Mouse (Mus musculus): ENCODE data around the gene 4930432M17Rik.

Gene 4930432M17Rik

DNA sequence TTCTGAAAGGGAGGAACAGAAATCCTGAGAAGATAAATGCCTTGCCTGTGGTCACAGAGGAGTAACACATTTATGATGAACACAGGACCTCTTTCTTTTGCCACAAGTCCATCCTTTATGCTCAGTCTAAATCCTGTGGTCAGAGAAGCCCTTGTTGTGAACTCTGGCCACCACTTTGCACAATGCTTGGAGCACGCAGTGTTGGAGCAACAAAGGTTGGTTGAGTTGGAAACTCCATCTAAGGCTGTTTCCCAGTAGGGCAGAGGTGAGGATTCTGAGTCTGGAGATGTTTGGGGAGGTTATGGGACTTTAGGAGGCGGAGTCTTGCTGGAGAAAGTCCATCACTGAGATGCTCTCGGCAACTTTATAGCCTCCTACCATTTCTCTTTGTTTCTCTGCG is 36.5 kb downstream of the 4930432M17Rik start:
- no peak for DNase-seq (ENCODE audit: low read depth, low spot score)

DNA sequence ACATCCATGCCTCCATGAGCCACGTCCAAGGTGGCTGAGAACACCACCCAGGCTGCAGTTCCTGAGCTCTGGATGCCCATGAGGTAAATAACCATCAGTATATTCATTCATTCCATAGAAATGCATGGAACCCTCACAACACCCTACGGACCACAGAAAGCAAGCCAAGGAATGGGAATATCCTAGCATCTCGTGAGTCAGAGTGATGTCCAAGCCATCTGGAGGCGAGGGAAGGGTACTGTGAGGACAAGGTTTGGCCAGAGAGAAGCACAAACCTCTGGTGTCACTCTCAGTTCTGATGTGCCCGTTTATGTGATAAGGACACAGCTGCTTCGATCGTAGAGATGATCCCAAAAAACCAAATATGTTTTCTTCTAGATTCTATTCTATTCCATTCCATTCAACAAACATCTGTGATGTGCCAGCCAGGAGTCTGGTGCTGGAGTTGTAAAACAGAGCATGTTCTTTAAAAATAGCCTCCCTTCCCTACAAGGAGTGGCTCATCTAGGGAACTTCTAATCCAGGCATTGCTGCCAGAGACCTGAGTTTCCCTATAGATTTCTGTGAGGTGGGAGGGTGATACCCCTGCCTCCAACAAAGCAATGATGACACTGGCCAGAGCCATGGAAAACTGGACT is 40.5 kb downstream of the 4930432M17Rik start:
- DNase-seq (ENCODE audit: low read depth, low spot score): no peak

DNA sequence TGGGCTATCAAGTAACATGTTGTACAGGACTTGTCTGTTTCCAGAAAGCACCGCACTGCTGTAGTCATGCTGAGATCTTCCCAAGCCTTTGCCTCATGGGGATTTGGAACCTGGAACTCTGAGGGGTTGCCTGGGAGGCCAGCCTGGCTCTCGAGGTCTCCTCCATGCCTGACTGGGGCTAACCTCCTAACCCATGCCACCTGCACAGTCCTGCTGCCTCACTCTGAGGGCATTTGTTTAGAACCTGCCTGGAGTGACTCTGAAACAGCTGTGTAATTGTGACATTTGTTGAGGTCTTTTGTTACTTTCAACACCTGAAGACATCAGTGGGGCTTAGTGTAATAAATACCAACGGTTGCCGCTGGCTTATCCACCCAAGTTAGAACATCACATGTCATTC is 41.7 kb downstream of the 4930432M17Rik start:
- DNase-seq (ENCODE audit: low read depth, low spot score): no peak

GRCm38 (mm10) chr3:121713151-121713701 is 42.7 kb downstream of the 4930432M17Rik start:
- DNase-seq (ENCODE audit: low read depth, low spot score): no peak

DNA sequence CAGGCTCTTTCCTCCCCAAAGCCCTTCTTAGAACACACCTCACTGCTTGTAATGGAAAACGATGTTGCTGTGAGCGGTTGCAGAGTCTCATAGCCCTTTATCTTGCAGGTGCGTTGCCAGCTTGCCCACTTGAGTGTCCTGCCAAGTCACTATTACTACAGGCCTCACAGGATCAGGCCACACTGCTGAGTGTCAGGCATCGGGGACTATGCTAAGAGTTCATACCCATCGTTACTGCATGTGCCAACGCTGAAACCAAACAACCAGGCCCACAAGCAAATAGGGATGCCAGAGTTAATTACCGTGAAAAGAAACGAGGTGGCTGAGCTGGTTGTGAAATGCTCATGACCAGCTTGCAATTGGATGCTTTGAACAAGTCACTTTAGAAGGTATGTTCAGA is 43.3 kb downstream of the 4930432M17Rik start:
- DNase-seq (ENCODE audit: low read depth, low spot score): no peak

DNA sequence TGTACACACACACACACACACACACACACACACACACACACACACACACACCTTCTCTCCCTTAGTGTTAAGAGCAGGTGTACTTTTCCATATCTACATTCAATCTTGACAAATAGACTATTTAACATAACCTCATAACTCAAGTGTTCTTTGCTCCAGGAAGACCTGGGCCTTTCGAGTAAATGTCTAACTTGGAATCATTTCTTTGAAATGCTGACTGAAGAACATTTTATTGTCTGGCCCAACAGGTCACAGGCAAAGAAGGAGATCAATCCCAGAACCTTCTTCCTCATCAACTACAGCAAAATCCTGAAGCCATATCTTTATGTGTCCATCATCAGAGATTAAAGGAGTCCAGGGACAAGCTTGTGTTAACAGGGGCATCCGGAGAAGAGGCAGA is 43.9 kb downstream of the 4930432M17Rik start:
- DNase-seq (ENCODE audit: low read depth, low spot score): no peak

DNA sequence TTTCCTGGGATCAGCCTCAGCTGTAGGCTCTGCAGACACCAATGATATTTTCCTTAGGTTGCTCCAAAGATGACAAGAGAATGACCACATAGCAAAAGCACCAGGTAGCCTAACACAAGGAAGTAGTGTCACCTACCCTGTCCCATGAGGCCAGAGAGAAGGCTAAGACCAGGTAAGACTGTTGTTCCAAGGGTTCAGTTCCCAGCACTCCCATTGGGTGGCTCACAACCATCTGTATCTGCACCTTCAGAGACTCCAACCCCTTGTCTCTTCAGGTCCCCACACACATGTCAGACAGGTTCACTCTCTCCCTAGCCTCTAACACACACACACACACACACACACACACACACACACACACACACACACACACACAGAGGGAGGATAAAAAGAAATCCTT is 44.8 kb downstream of the 4930432M17Rik start:
- no peak for DNase-seq (ENCODE audit: low read depth, low spot score)

DNA sequence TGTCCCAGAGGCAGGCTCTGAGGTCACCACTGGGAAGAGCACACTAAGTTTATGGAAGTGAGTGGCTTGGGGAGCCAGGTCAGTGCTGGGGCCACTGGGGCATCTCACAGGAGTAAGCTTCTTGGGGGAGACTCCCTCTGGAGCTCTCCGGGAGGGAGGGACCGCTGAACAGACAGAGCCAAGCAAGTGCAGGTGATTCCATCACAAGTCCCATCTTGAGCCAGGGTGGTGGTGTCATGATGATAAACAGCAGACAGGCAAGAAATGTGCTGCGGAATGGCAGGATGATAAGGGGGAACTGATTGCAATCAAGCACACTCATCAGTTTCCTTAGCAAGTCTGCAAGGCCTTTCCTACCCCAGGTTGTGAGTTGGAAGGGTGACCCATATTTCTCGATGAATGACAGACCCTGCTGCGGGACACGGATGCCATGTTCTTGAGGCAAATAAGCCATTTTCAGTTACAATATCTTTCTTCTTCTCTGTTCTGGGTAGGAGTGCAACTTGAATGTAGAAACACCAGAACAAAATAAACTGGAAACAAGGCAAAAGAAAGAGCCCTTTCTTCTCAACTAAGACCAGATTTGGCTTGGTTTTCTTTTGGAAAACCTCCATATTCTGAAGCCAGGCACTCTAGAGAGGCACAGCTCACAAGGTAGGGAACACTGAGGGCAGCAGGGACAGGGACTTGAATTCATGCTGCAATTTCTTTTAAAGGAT is 45.3 kb downstream of the 4930432M17Rik start:
- no peak for DNase-seq (ENCODE audit: low read depth, low spot score)

DNA sequence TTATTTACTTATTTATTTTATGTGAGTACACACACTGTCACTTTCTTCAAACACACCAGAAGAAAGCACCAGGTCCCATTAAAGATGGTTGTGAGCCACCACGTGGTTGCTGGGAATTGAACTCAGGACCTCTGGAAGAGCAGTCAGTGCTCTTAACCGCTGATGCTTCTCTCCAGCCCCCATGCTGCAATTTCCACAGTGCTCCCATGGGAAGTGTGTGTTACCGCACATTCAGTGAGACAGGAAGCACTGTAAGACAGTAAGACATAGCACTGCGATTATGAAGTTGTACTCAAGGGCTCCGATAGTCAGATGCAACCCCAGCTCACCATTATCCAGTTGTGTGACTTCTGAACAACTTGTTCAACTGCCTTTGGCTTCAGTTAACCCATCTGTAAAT is 45.9 kb downstream of the 4930432M17Rik start:
- DNase-seq (ENCODE audit: low read depth, low spot score): no peak

- no peak for DNase-seq (ENCODE audit: low read depth, low spot score)
These were observed 48.1 kb downstream of the 4930432M17Rik start for GRCm38 (mm10) chr3:121718679-121719078.

DNA sequence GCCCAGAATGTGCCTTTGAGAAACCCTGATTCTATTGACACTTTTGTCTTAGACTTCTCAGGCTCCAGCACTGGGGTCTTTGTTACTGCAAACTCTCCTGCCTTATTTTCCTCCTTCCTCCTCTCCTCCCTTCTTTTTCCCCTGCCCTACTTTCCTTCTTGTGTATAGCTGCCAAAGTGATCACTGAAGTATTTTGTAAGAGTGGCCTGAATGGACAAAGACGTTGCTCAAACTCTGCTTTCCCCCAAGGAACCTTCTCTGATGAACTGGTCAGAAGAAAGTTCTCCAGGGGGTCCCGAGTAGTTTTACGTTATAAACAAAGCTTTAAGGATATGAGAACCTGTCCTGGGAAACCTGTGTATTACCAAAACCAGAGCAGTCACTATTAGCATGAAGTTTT is 49.1 kb downstream of the 4930432M17Rik start:
- no peak for DNase-seq (ENCODE audit: low read depth, low spot score)

- no peak for DNase-seq (ENCODE audit: low read depth, low spot score)
These were observed 50.5 kb downstream of the 4930432M17Rik start for GRCm38 (mm10) chr3:121720801-121721690.

DNA sequence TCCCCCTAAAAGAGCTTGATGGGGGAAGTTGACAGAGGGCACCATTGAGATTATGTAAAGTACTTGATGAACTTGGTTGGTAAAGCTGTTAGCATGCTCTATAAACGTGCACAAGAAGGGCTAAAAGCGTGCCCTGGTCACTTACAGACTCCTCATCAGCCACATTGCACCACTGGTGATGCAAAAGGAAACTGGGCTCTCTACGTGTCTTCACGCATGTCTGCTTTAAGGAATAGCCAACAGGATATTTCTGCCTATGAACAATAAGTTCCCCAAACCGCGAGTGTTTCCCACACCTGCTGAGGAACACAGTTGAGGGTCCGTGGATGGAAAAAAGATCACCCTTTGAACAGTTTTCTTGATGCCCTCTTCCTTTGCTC is 51.1 kb downstream of the 4930432M17Rik start:
- DNase-seq (ENCODE audit: low read depth, low spot score): no peak

GRCm38 (mm10) chr3:121722971-121723844 is 52.6 kb downstream of the 4930432M17Rik start, which contains the start of gene F3:
Gene F3, plus strand, starts transcription at chr3:121723537.
- peak; percentile 55 for DNase-seq (ENCODE audit: low read depth, low spot score)

GRCm38 (mm10) chr3:121723968-121724524 is 53.5 kb downstream of the 4930432M17Rik start:
- DNase-seq (ENCODE audit: low read depth, low spot score): no peak

DNA sequence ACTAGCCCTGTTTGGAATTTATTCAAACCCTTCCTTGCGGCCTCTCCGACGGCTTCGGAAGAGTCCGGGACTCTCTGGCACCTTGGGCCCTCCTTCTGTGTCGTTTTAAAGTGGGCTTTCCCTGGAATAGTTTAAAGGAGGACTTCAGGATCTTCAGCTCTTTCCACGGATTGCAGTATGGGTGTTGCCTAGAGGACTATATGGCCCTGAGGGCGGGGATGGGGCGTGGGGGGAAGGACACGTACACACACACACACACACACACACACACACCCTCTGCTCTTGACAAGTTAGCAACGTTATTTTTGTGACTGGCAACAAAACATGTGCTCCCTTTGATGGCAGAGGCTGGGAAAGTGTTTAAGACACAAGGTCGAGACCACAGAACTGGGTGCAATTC is 54.0 kb downstream of the 4930432M17Rik start:
- no peak for DNase-seq (ENCODE audit: low read depth, low spot score)

- no peak for DNase-seq (ENCODE audit: low read depth, low spot score)
These were observed 55.1 kb downstream of the 4930432M17Rik start for GRCm38 (mm10) chr3:121725651-121726050.

DNA sequence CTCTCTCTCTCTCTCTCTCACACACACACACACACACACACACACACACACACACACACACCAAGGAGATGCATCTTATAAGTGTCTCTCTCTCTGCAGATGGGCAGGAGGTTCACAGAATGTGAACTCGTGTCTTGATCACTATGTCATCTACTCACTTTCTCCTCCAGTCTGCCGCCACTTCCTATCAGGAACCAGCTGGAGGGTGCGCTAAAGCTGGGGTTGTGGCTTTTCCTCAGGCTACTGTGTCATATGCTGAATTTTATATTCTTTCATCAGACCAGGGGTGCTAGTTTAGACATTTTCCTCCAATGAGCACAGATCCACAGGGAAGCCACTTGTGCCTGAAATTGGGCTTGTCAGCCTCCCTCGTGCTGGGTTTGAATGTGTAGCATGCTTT is 59.1 kb downstream of the 4930432M17Rik start:
- no peak for DNase-seq (ENCODE audit: low read depth, low spot score)

Measured in skeletal muscle tissue, adult 2 months (tissue).